Mouse (Mus musculus): ENCODE measurements around the gene Rnaseh2a.

DNA sequence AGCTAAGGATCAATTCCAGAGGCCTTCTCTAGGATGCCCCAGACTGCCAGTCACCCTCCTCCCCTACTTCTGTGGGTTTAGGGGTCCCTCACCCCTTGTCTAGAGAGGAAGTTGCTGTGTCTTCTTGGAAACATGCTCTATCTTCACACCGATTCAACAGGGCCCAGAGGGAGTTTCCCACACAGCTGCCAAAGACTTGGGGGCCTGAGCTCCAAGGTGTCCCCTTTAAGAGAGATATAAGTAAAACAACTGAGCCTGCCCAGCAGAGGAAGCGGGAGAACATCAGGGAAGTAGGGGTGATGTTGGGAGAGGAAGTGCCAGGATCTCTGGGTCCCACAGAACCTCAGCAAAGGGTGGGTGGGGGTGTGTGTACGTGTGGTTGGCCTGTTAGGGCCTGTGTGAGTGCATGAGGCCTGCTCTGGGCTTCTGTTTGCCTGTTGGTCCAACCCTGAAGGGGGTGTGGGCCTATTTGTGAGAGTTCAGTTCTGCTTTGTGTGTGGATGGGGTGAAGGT is 13.0 kb upstream of the Rnaseh2a start:
- TF ChIP-seq GATA1 (IDR thresholded peaks at IDR 0.05; ENCODE audit: borderline replicate concordance, low read length) (no peak), CTCF (IDR thresholded peaks at IDR 0.05; ENCODE audit: low read depth, low read length) (no peak), TAL1 (conservative IDR thresholded peaks at IDR 0.05; ENCODE audit: low read depth, low read length) (no peak)
